Mouse (Mus musculus) testis, postnatal 10 days (tissue): Measurements from ENCODE around the gene E130309D02Rik.

Source experiments
- DNase-seq: peaks from one replicate; pipeline ENCODE4 v3.0.0; 2021; ENCODE audit warnings: low spot score

Gene E130309D02Rik

DNA sequence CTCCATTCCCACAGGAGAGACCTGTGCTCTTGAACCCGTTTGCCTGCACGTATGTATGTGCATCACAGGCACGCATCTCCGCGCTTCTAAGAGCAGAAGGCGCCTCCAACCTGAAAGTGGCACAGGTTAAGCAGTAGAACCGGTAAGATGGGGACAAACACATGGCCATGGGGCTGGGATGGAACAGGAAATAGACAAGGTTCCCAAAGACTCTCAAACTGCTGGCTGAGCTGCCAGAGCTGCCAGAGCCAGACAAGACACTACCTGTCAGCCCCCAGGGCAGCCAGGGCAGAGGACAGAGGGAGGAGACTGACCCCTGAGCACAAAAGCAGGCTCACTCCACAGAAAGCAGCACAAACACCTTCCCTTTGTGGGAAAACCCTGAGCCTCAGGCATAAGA, 5.2 kb downstream of the E130309D02Rik start:
- no peak for DNase-seq

DNA sequence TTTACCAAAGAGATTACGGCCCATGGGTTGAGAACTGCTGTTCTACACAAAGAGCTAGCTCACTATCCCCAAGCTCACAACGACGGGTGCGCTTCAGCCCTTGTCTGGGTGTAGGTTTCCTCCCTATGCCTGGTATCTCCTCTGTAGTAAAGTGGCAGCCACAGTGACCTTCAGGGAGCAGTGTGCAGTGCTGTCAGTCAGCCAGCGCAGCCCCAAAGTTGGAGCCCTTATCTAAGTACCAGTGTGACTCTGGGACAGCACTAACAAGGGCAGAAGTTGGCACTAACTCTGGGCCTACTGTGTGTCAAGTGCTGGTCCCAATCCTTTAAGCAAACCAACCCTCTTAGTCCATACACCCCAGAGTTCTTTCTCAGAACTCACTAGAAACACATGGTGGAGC, 6.3 kb downstream of the E130309D02Rik start:
- DNase-seq = no peak

DNA sequence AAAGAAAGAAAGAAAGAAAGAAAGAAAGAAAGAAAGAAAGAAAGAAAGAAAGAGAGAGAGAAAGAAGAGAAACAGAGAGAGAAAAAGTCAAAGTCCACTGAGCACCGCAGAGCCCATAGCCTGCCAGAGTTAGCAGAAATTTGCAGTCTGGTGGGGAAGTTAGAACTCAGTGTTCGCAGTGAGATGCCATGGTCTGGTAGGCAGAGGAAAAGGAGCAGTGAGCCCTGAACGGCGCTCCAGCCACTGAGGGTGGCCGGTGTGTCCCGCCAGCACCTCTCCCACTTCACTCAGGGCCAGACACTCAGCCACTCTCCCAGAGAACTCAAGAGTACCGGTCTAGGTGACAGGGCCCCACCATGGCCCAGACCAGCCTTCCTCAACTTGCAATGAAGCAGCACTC, 10.9 kb downstream of the E130309D02Rik start:
- no peak for DNase-seq

DNA sequence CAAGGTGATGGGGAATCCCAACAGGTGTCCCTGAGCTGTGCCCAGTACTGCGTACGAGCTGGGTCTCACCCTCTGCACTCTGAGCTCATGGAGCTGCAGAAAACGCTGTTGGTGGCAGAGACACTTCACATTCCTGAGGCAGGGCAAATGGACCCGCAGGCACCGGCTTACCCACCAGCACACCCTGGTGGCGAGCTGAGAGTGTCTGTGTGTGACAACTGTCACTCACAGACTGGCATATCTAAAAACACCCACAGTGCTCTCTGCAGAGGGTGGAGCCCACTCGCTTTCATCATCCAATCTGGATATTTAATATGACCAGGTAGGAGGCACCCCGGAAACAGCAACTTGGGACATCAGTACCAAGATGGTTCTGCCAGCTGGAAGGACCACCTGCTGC, 13.9 kb downstream of the E130309D02Rik start:
- DNase-seq = no peak

DNA sequence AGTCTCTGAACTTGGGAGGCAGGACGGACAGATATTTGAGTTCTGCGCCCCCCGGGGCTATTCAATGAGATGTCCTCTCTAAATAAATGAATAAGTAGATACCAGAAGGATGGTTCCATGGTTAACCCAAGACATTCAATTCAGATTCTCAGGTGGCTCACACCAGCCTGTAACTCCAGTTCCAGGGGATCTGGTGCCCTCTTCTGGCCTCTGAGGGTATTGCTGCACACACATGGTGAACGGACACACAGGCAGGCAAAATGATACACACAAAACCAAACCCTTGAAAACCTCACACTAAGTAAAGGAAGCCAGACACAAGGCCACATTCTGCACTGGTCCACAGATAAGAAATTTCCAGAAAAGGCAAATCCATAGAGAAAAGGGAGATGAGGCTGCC, 15.5 kb downstream of the E130309D02Rik start:
- peak; percentile 74 for DNase-seq

DNA sequence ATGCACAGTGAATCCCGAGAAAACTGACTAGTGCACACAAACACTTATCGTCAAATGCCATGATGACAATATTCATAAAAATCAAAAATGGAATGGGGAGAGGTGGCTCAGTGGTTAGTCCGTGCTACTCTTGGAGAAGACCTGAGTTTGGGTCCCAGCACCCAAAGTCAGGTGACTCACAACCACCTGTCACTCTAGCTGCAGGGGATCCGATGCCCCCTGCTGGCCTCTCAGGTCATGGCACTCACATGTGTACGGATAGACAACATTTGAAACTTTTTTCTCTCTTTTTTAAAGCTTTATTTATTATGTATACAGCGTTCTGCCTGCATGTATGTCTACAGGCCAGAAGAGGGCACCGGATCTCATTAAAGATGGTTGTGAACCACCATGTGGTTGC, 16.8 kb downstream of the E130309D02Rik start:
- DNase-seq = no peak

DNA sequence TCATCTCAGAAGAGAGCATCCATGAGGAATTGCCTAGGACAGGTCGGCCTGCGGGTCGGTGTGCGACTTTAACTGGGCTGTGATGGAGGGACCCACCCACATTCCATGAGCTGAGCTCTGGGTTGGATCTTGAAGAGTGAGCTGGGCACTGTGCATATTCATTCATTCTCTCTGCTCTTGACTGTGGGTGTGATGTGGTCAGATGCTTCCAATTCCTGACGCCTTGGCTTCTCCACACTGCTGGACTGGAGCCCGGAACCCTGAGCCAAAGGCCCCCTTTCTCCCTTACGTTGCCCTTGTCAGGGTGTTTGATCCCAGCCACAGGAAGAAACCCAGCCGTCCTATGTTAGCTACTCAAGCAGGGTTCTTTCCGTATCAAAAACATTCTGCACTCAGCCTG, 17.2 kb downstream of the E130309D02Rik start:
- DNase-seq = no peak

DNA sequence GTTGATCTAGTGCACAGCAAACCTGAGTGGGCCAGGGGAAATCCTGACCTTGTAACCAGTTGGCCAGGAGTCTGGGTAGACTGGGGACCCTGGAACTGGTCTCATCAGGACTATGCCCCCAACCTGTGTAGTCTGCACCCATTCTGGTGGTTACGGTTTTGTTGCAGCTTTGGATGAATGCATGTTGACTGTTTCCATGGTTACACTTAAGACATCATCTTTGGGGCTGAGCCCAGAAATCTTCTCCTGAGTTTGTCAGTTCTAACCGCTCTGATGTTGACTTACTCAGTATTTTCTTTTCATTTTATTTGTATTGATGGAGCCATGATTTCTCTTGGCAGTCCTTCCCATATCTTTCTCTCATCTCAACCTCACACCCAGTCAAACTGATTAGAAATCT, 19.8 kb downstream of the E130309D02Rik start:
- no peak for DNase-seq

DNA sequence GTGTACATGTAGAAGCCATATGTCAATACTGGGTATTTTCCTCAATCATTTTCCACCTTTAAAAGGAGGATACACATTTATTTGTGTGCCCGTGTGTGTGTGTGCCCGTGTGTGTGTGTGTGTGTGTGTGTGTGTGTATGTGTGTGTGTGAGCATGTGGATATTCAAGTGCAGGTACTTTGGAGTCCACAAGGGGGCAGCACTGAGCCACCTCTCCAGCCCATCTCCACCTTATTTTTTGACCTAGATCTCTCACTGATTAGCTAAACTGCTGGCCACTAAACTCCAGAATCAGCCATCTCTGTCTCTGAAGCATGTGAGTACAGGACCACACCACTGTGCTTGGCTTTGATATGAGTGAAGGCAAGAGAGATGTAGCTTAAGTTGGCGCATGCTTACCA, 20.3 kb downstream of the E130309D02Rik start:
- DNase-seq = no peak

DNA sequence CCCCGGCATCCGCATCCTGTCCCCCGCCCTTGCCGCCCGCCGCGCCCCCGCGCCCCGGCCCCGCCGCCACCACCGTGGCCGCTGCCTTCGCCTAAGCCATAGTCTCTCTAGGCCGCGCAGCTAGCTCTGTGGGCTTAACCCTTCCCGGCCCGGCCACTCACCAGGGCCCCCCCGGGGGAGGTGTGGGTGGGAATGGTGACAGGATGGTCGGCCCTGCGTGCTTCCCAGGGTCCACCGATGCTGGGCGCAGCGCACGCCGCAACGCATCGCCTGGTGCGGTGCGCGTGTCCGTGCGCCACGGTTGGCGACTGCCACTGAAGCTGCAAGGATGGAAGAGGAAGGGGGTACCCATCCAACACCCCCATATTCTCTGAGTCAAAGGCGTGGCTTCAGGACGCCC, 21.8 kb downstream of the E130309D02Rik start, which contains the start of gene Zfp853:
Gene Zfp853, minus strand, starts transcription at position 220 of the 400 bp plus-strand sequence.
- DNase-seq = peak; percentile 59

DNA sequence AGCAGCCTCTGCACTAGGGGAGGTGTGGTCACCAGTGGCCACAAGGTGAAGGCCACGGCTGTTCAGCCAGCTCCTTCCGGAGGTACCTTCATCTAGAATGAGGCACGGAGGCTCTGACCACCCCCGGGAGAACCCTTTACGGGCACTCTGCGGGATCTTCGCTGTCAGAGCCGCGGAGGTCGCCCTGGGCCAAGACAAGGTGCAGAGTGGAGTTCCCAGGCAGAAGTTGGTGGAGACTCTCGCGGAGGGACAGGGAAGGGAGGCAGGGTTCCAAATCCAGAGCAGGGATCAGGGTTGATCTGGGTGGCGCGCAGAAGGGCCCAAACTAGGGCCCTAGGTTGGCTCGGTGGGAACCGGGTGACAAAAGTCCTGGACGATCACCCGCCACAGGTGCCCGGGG, 22.3 kb downstream of the E130309D02Rik start:
- DNase-seq = no peak

DNA sequence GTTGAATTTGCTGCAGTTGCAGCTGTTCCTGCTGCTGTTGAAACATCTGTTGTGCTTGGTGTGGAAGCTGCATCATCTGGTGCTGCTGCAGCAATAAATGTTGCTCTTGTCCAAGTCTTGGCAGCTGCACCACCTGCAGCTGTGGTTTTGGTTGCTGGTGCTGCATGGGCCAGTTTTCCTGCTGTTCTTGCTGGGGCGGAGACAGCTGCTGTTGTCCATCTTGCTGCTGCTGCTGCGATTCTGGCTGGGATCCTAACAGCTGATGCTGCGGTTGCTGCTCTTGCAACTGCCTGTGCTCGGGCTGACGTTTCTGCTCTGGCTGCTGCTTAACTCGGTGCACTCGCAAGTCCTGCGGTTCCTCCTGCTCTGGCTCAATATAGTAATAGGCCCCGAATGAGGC, 25.9 kb downstream of the E130309D02Rik start:
- no peak for DNase-seq

DNA sequence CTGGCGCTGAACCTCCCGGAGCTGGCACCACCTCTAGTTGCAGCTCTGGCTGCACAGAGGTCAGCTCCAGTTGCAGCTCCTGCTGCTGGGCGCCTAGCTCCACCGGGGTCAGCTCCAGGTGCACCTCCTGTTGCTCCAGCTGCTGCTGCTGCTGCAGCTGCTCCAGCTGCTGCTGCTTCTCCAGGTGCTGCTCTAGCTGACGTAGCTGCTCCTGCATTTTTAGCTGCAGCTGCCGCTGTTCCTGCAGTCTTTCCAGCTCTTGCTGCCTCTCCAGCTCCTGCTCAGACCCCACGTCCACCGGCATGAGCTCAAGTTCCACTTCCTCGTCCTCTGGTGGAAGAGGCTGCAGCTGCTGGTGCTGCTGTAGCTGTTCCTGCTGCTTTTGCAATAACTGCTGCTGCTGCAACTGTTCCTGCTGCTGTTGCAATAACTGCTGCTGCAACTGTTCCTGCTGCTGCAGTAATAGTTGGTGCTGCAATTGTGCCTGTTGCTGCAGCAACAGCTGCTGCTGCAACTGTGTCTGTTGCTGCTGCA, 26.7 kb downstream of the E130309D02Rik start:
- DNase-seq = no peak

DNA sequence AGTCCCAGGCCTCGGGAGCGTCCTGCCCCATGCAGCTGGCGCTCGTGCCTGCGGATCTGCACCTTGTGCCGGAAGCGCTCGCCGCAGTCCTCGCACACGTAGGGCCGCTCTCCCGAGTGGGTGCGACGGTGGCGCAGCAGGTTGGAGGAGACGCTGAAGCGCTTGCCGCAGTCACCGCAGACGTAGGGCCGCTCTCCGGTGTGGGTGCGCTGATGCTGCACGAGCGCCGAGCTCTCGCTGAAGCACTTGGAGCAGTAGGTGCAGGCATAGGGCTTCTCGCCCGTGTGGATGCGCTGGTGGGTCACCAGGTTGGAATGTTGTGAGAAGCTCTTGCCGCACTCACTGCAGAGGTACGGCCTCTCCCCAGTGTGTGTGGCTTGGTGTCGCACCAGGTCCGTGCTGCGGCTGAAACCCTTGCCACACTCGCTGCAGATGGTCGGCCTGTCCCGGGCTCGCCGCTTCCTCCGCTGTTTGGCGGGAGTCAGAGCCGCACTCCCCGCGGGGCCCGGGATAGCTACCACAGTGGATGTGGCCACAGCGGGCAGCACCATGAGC, 27.3 kb downstream of the E130309D02Rik start:
- no peak for DNase-seq

DNA sequence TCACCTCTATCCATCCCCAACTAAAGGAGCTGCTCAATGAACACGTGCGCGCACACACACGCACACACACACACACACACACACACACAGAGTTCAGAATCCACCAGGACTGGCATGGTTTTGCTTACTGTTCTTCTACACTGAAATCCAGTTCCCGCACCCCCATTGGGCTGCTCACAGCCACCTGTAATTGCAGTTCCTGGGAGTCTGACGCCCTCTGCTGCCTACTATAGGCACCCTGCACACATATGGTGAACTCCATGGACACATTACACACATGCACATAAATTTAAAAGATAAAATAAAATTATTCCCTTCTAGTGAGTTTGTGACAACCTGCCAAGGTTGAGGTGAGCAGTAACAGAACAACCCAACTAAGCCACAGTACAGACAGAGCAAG, 30.4 kb downstream of the E130309D02Rik start:
- no peak for DNase-seq

DNA sequence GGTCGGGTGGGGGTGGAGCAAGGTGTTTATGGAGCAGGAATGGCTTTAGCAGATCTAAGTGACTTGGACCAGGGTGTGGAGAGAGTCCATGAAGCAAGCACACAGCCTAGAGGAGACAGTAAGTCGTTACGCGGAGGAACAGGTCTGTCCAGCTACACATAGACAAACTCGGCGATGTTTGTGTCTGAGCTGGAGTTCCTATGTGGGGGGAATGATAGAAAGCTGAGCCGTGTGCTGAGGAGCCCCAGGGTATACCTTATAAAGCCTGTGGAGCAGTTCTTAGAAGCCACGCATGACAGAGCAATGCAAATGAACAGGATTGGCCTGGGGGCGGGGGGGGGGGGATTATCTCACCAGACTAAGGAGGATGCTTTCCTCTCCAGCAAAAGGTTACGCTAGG, 35.9 kb downstream of the E130309D02Rik start:
- no peak for DNase-seq

DNA sequence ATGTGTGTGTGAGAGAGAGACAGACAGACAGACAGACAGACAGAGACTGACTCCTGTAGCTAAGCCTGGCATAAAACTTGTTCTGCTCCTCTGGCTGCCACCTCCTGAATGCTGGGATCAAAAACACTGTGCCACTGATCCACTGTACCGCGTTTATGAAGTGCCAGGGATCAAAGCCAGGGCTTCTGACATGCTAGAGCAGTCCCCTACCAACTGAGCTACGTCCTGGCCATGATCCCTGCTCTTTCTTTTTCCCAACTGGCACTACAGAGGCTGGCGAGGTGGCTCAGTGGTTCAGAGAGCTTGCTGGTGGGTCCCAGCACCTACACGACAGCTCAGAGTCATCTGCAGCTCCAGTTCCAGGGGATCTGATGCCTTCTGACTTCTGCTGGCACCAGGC, 39.4 kb downstream of the E130309D02Rik start:
- no peak for DNase-seq

DNA sequence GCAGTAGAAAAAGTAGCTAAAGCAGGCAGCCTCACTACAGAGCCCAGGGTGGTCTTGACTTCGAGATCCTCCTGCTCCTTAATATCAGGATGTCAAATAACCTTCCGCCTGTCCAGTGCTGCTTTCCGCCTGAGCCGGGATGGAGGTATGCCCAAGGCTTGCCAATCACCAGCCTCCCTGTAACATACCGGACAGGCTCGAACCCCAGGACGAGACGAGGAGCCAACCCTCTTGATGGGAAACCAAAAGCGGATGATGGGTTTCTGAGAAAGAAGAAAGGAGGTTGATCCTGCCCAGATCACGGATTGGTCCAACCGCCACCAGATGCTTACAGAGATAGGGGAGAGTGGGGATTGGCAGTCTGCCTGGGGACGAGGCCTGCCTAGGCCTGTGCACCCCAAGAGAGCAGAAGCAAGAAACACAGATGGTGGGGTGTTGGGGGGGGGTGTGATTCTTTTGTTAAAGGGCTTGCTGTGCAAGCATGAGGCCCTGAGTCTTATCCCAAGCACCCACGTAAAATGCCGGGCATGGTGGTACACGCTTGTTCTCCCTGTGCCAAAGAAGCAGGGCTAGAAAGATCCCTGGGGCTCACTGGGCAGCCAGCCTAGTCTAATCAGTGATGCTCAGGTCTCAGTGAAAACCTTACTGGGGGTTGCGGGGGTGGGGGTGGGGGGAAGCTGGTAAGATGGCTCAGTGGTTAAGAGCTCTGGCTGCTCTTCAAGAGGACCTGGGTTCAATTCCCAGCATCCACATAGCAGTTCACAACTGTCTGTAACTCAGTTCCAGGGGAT, 42.4 kb downstream of the E130309D02Rik start:
- DNase-seq = no peak

DNA sequence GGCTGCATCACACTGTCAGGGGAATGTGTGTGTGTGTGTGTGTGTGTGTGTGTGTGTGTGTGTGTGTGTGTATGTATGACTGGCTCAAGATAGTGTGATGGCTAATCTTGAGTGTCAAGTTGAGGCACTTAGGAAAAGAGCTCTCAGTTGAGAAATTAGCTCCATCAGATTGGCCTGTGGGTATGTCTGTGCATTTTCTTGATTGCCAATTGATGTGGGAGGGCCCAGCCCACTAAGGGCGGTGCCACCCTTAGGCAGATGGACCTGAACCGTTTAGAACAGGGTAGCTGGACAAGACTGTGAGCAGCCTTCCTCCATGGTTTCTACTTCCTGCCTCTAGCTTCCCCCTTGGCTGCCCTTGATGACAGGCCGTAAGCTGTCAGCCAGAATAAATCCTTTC, 43.1 kb downstream of the E130309D02Rik start:
- DNase-seq = no peak

DNA sequence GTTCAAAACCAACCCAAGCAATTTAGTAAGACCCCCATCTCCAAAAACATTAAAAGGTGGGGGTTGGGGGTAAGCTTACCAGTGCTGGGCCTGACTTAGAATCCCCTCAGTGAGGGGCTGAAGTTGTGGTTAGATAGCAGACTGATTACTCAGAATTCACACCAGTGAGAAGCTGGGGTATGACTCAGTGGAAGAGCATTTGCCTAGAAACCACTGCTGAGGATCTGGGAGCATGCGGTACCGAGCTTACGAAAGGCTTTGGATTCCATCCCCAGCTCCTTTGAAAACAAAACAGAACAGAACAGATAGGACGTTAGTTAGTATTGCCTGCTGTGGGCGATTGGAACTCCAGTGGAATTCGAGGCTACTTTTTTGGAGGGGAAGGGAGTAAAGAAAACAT, 43.5 kb downstream of the E130309D02Rik start:
- no peak for DNase-seq

DNA sequence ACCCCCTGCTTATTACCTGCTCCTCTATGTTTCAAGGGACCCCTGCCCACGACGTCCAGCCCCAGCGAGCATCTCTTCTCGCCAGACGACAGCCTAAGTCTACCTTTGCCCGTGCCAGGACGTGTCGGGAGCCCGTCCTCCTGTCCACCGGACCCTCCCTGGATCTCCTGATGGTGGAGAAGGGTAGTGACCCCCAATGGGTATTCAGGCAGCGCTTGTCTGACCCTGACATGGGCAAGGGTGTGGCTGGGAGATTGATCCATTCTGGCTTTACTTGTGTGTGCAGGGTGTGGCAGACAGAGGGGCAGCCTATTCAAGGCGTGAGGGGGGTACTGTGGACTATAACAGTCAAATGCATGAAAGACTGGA, 45.0 kb downstream of the E130309D02Rik start:
- no peak for DNase-seq

DNA sequence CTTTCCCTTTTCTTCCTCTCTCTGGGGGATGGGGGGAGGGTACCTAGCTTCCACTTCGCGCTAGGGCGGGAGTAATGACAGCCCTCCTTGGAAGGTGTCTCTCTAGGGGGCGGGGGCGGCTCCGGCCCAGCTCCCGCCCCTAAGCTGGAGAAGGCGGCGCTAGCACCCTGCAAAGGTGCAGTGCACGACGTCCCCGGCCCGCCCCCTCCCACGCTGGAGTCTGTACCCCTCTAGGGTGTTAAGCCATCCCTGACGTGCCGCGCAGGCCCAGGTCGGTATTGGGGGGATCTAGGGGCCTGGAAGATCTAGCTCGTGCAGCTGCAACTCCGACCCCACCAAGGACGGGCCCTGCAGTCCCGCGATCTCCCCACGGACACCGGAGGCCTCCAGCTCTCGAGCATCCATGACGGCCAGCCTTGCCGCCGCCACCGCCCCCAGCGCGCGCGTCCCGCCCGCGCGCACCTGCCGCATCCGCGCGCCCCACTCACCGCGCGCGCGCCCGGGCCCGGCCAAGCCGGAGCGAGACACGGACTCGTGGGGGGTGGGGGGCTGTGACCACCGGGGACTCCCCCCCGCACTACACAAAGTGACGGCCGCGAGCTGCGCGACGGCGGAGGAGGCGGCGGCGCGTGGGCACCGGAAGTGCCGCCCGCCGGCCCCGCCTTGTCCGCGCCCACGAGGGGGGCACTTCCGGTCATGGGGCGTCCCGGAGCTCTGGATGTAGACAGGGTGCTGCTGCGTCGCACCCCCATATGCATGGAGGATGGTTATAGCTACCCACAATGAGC, 45.6 kb downstream of the E130309D02Rik start, which contains the start of gene Zfp316:
Gene Zfp316, minus strand, starts transcription at position 660 of the 788 bp plus-strand sequence.
- DNase-seq = peak; percentile 82

DNA sequence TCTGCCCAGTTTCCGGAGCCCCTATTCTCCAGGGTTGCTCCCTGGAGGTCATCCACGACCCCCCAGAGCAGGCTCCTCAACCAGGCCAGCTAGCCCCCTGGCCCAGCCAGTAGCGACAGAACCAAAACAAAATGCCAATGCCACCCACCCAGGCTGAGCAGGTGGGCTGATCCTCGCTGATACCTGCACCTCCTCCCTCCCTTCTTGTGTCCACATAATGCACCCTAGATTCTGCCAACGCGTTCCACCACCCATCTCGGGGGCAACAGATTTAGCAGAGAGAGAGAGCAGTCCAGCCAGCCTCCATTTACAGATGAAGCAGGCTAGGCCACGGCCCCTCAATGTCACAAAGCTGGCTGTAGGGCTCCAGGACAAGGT, 46.2 kb downstream of the E130309D02Rik start:
- DNase-seq = no peak
